Mouse (Mus musculus) heart, adult 2 months (tissue): ENCODE measurements around the gene Gucd1. TPM values are rescaled to one million over a fixed set of nuclear protein-coding genes. Genes with fewer than 3 reads are reported as not detected.

Source experiments
- DNase-seq, 2 experiments: peaks; one replicate each; pipeline ENCODE4 v3.0.0; 2021
- H3K27ac ChIP-seq: fragments of 200-600 bp; 2 replicates; pipeline ENCODE4 v1.8.1; 2022
- H3K27me3 ChIP-seq: fragments of 200-500 bp; 2 replicates; pipeline ENCODE4 v1.6.1; 2012; ENCODE audit warnings: mild to moderate bottlenecking, low read length, inconsistent platforms, mixed read lengths; ENCODE audit not compliant: control insufficient read depth, insufficient read depth
- H3K36me3 ChIP-seq: fragments of 200-500 bp; 2 replicates; pipeline ENCODE4 v1.6.1; 2012; ENCODE audit warnings: low read length, inconsistent platforms; ENCODE audit not compliant: control insufficient read depth, insufficient read depth
- H3K4me1 ChIP-seq: fragments of 200-500 bp; 2 replicates; pipeline ENCODE4 v1.6.1; 2011; ENCODE audit warnings: low read length; ENCODE audit not compliant: control insufficient read depth, insufficient read depth
- H3K4me3 ChIP-seq: fragments of 200-600 bp; 2 replicates; pipeline ENCODE4 v1.8.1; 2022
- H3K79me2 ChIP-seq: fragments of 200-500 bp; replicated peaks from 2 replicates; pipeline ENCODE4 v1.6.1; 2012; ENCODE audit warnings: mild to moderate bottlenecking, inconsistent platforms, low read length, moderate library complexity, mixed read lengths; ENCODE audit not compliant: control insufficient read depth, insufficient read depth
- H3K9ac ChIP-seq: fragments of 200-500 bp; 2 replicates; pipeline ENCODE4 v1.6.1; 2012; ENCODE audit warnings: low read depth, mild to moderate bottlenecking, control low read depth, inconsistent platforms, low read length, mixed read lengths
- CTCF ChIP-seq: fragments of 200-600 bp; IDR thresholded peaks from 2 replicates; pipeline ENCODE4 v1.8.1; 2022; ENCODE audit warnings: antibody characterized with exemption, mild to moderate bottlenecking, moderate library complexity
- EP300 ChIP-seq: fragments of 200-500 bp; IDR thresholded peaks from 2 replicates; pipeline ENCODE4 v1.6.1; 2011; ENCODE audit warnings: low read depth, low read length, control low read depth; ENCODE audit not compliant: insufficient read depth
- POLR2A ChIP-seq: fragments of 200-500 bp; IDR thresholded peaks from 2 replicates; pipeline ENCODE4 v1.6.1; 2011; ENCODE audit warnings: mild to moderate bottlenecking, low read depth, low read length, control low read depth; ENCODE audit not compliant: insufficient read depth
- WGBS: fragments of 180-500 bp; shearing (Covaris S2); methylation state at CpG from one replicate; pipeline ENCODE4 v1.1.7; 2018; 5-methylcytosine and 5-hydroxymethylcytosine counted together
- intact Hi-C: fragments of 180-260 bp; cut with DNase I; formaldehyde crosslinking; loops from one replicate; pipeline ENCODE4 v1.15.1; 2025
- polyA plus RNA-seq: library from polyadenylated mRNA; depleted of rRNA; stranded (reverse); fragments of >200 nt; gene quantifications from 2 replicates; pipeline ENCODE4 v1.2.3, GENCODE M21; 2012
- total RNA-seq, 2 experiments: library from RNA; stranded (reverse); gene quantifications; 2 replicates each; pipeline ENCODE4 v1.2.3; 2021

The Gucd1 gene
- total and polyA plus RNA-seq, 3 experiments, result 33.2 to 44.7 (median 37.7) TPM

- intact Hi-C loops, result no loop called here
- WGBS, result 73% methylated on average over 4 of the region's 4 CpGs
- no peak within 1 kb of the TSS for H3K27ac ChIP-seq
Measured at GRCm38 (mm10) chr10:75400958-75401357, 116.8 kb downstream of the Gucd1 start, which contains the start of gene Upb1. Gene Upb1 (plus strand): TSS chr10:75401115.

GRCm38 (mm10) chr10:75396966-75397365 lies 120.8 kb downstream of the Gucd1 start:
- H3K36me3 ChIP-seq, result no peaks in the 10 kb centered on the region
- peak; percentile 54 to 61 for DNase-seq
- TF ChIP-seq EP300 (peak; percentile 8; the same call in 1 of the 2 replicates), POLR2A (no peak)
- H3K79me2 ChIP-seq, result no peaks in the 10 kb centered on the region
- no peak overlapping the region for H3K4me3 ChIP-seq
- no peaks in the 10 kb centered on the region for H3K27me3 ChIP-seq
- H3K9ac ChIP-seq, result no peak overlapping the region
- WGBS, result 27% methylated on average over 14 of the region's 14 CpGs
- peaks cover 2% of the 10 kb centered on the region for H3K4me1 ChIP-seq
- H3K27ac ChIP-seq, result no peak overlapping the region
- intact Hi-C loops, result no loop called here

More at GRCm38 (mm10) chr10:75400958-75401357, 116.8 kb downstream of the Gucd1 start, which contains the start of gene Upb1:
- Histone ChIP-seq H3K9ac (no peak within 1 kb of the TSS), H3K79me2 (no peaks in the 10 kb centered on the region), H3K36me3 (no peaks in the 10 kb centered on the region), H3K4me1 (peaks cover 2% of the 10 kb centered on the region), H3K4me3 (no peak within 1 kb of the TSS), H3K27me3 (no peaks in the 10 kb centered on the region)
- TF ChIP-seq POLR2A (no peak), CTCF (peak; percentile 59), EP300 (no peak)
- no peak for DNase-seq

GRCm38 (mm10) chr10:75394796-75395195 lies 123.0 kb downstream of the Gucd1 start:
- no peak for DNase-seq
- no peak overlapping the region for H3K4me3 ChIP-seq
- H3K79me2 ChIP-seq, result no peaks in the 10 kb centered on the region
- no peaks in the 10 kb centered on the region for H3K27me3 ChIP-seq
- intact Hi-C loops, result loop anchor here (5.0 kb wide), 1 partner anchor 43 kb away; no protein-coding TSS in a partner anchor
- TF ChIP-seq POLR2A (no peak), EP300 (no peak), CTCF (no peak)
- peaks cover 2% of the 10 kb centered on the region for H3K4me1 ChIP-seq
- no peak overlapping the region for H3K9ac ChIP-seq
- no peaks in the 10 kb centered on the region for H3K36me3 ChIP-seq
- no peak overlapping the region for H3K27ac ChIP-seq
- WGBS, result 90% methylated on average over 8 of the region's 8 CpGs

- no peak for TF ChIP-seq EP300
- peak; percentile 78 for TF ChIP-seq CTCF
- TF ChIP-seq POLR2A, result no peak
Measured at GRCm38 (mm10) chr10:75390832-75391231, 126.9 kb downstream of the Gucd1 start.

GRCm38 (mm10) chr10:75390156-75390555 lies 127.6 kb downstream of the Gucd1 start:
- Histone ChIP-seq H3K27ac (no peak overlapping the region), H3K79me2 (no peaks in the 10 kb centered on the region), H3K4me1 (no peaks in the 10 kb centered on the region), H3K4me3 (no peak overlapping the region), H3K36me3 (no peaks in the 10 kb centered on the region), H3K9ac (no peak overlapping the region), H3K27me3 (no peaks in the 10 kb centered on the region)
- WGBS, result 85% methylated on average over 2 of the region's 2 CpGs
- intact Hi-C loops, result loop anchor here (2.0 to 5.0 kb wide), 2 partner anchors 47 to 135 kb away; no protein-coding TSS in a partner anchor
- TF ChIP-seq CTCF (peak; percentile 52), EP300 (no peak)
- no peak for DNase-seq

More at GRCm38 (mm10) chr10:75390832-75391231, 126.9 kb downstream of the Gucd1 start:
- Histone ChIP-seq H3K36me3 (no peaks in the 10 kb centered on the region), H3K4me1 (no peaks in the 10 kb centered on the region), H3K4me3 (no peak overlapping the region), H3K9ac (no peak overlapping the region), H3K79me2 (no peaks in the 10 kb centered on the region), H3K27me3 (no peaks in the 10 kb centered on the region), H3K27ac (no peak overlapping the region)
- no peak for DNase-seq
- intact Hi-C loops, result loop anchor here (1.0 to 5.0 kb wide), 4 partner anchors 46 to 209 kb away; no protein-coding TSS in a partner anchor
- WGBS, result 67% methylated on average over 4 of the region's 4 CpGs

GRCm38 (mm10) chr10:75378688-75379087 lies 139.1 kb downstream of the Gucd1 start:
- intact Hi-C loops, result no loop called here
- Histone ChIP-seq H3K27ac (no peak overlapping the region; the same call in 1 of the 2 replicates), H3K36me3 (peaks cover 2% of the 10 kb centered on the region; the same call in 1 of the 2 replicates), H3K4me1 (peaks cover 2% of the 10 kb centered on the region), H3K79me2 (no peaks in the 10 kb centered on the region), H3K9ac (no peak overlapping the region), H3K27me3 (no peaks in the 10 kb centered on the region), H3K4me3 (no peak overlapping the region)
- TF ChIP-seq EP300 (no peak), POLR2A (no peak), CTCF (no peak)
- peak; percentile 26 to 29 for DNase-seq
- 56% methylated on average over 10 of the region's 10 CpGs for WGBS
